In the genomic region with DNA sequence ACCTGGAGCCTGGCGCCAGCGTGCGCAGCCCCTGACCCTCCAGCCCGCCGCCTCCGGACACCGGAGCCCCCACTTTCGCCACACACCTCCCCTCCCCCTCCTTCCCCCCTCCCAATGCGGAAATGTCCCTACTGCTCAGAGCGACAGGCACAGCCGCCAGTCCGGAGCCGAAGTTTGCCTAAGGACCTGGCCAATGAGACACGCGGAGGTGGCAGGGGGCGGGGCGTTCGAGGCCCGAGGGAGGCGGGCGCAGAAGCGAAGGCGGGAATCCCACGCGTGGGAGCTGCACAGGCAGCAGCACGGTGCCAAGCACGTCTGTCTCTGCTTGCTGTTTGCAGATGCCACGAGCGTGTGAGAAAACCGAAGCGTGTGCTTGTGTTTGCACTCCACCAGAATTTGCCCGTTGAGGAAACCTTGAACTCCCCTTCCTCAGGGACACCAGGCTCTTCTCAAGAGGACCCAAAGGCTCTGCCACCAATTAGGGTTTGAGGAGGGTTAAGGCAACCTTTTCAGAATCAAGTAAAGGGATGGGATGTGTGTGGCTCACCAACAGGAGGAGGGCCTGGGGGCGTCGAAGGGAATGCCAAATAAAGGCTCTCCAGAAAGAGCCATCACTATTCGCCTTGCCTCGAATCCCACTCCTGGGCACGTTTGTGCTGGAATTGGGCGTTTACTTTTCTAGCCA, we compare ENCODE assay signal across 8 mouse cellular contexts. TPM values are rescaled to one million over a fixed set of nuclear protein-coding genes. Genes with fewer than 3 reads are reported as not detected.
DNase-seq lines count a peak whose midpoint lies in the region; ATAC-seq lines count a peak whose summit lies in the region.

A gene (minus strand): TSS at position 80 of the 685 bp plus-strand sequence.

- peak; percentile 92 for ATAC-seq in embryonic facial prominence, embryonic 15.5 days (ENCODE audit: insufficient number of reproducible peaks, low FRiP score, low TSS enrichment, low read depth)
- ATAC-seq in kidney, embryonic 14.5 days (ENCODE audit: low FRiP score, low TSS enrichment) = peak; percentile 96
- peak; percentile 92 for ATAC-seq in limb, embryonic 15.5 days (ENCODE audit: insufficient number of reproducible peaks, low FRiP score, low TSS enrichment, low read depth)

- peak within 1 kb of the TSS; percentile 75 for H3K9ac ChIP-seq in embryonic facial prominence, embryonic 15.5 days
- H3K9ac ChIP-seq in kidney, embryonic 14.5 days (ENCODE audit: low read depth, low read length) = peak within 1 kb of the TSS; percentile 58
- peak within 1 kb of the TSS; percentile 66 for H3K9ac ChIP-seq in limb, embryonic 15.5 days

- no peaks in the 10 kb centered on the region for H3K36me3 ChIP-seq in embryonic facial prominence, embryonic 15.5 days
- no peaks in the 10 kb centered on the region for H3K36me3 ChIP-seq in kidney, embryonic 14.5 days (ENCODE audit: control insufficient read depth, insufficient read depth, low read length)
- H3K36me3 ChIP-seq in limb, embryonic 15.5 days = no peaks in the 10 kb centered on the region
- H3K36me3 ChIP-seq in splenic B cell, adult 2 months (ENCODE audit: control insufficient read depth, insufficient read depth, low read length, poor library complexity, severe bottlenecking) = no peaks in the 10 kb centered on the region

- peak; percentile 97 for DNase-seq in 416B (ENCODE audit: low read depth)
- peak; percentile 99 for DNase-seq in adrenal gland, postnatal 36 days
- peak; percentile 96 to 97 for DNase-seq in heart, adult 9 months (ENCODE audit: low spot score in 2 of 2)
- DNase-seq in monocyte, adult 2 months (ENCODE audit: low read depth in 1 of 2, low spot score in 2 of 2) = peak; percentile 82 to 90
- peak; percentile 96 for DNase-seq in splenic B cell, adult 2 months (ENCODE audit: low read depth, low spot score)

- peak within 1 kb of the TSS; percentile 73 for H3K4me2 ChIP-seq in embryonic facial prominence, embryonic 15.5 days (replicated peaks)
- H3K4me2 ChIP-seq in kidney, embryonic 14.5 days (replicated peaks; ENCODE audit: low read depth, low read length) = peak within 1 kb of the TSS; percentile 58
- H3K4me2 ChIP-seq in limb, embryonic 15.5 days = peak within 1 kb of the TSS; percentile 73

- peaks cover 20% of the 10 kb centered on the region for H3K4me1 ChIP-seq in embryonic facial prominence, embryonic 15.5 days
- H3K4me1 ChIP-seq in kidney, embryonic 14.5 days (ENCODE audit: control insufficient read depth, insufficient read depth, low read length) = no peaks in the 10 kb centered on the region
- H3K4me1 ChIP-seq in limb, embryonic 15.5 days = peaks cover 22% of the 10 kb centered on the region

- H3K27me3 ChIP-seq in embryonic facial prominence, embryonic 15.5 days = no peaks in the 10 kb centered on the region
- H3K27me3 ChIP-seq in kidney, embryonic 14.5 days (ENCODE audit: control insufficient read depth, insufficient read depth, low read length) = no peaks in the 10 kb centered on the region
- no peaks in the 10 kb centered on the region for H3K27me3 ChIP-seq in limb, embryonic 15.5 days
- H3K27me3 ChIP-seq in splenic B cell, adult 2 months (ENCODE audit: control insufficient read depth, insufficient read depth, low read length, poor library complexity, severe bottlenecking) = no peaks in the 10 kb centered on the region

- 5% methylated on average over 38 of the region's 38 CpGs for WGBS in embryonic facial prominence, embryonic 15.5 days
- 6% methylated on average over 38 of the region's 38 CpGs for WGBS in kidney, embryonic 14.5 days
- WGBS in limb, embryonic 15.5 days = 5% methylated on average over 38 of the region's 38 CpGs

- H3K9me3 ChIP-seq in embryonic facial prominence, embryonic 15.5 days (replicated peaks) = no peaks in the 10 kb centered on the region
- H3K9me3 ChIP-seq in kidney, embryonic 14.5 days (ENCODE audit: control insufficient read depth, low read length) = no peaks in the 10 kb centered on the region
- H3K9me3 ChIP-seq in limb, embryonic 15.5 days = no peaks in the 10 kb centered on the region

- peak within 1 kb of the TSS; percentile 79 for H3K4me3 ChIP-seq in embryonic facial prominence, embryonic 15.5 days (replicated peaks)
- peak within 1 kb of the TSS; percentile 49 for H3K4me3 ChIP-seq in kidney, embryonic 14.5 days (ENCODE audit: low read length)
- H3K4me3 ChIP-seq in limb, embryonic 15.5 days = peak within 1 kb of the TSS; percentile 76

- peak within 1 kb of the TSS; percentile 96 for H3K27ac ChIP-seq in embryonic facial prominence, embryonic 15.5 days (replicated peaks)
- peak within 1 kb of the TSS; percentile 92 for H3K27ac ChIP-seq in kidney, embryonic 14.5 days (ENCODE audit: low read depth, low read length)
- peak within 1 kb of the TSS; percentile 97 for H3K27ac ChIP-seq in limb, embryonic 15.5 days

RNA-seq across cellular contexts. Expression of the gene that starts here (rescaled TPM):
- total RNA-seq in adrenal gland, postnatal 36 days (2021) = 10 to 100 TPM; 79.9 to 97.4 TPM
- polyA plus RNA-seq in embryonic facial prominence, embryonic 15.5 days (2015; fragmentation: Nextera tagmentation; extraction: Ambion mirVana) = 92.5 and 92.7 TPM in 2 replicates
- 68.9 and 71.1 TPM in 2 replicates for polyA plus RNA-seq in kidney, embryonic 14.5 days (2014; fragmentation: Nextera tagmentation; extraction: Ambion mirVana)
- polyA plus RNA-seq in limb, embryonic 15.5 days (2015; fragmentation: Nextera tagmentation; extraction: Ambion mirVana) = 101 and 121 TPM in 2 replicates

Comparison
In these comparisons a context has a peak if more than half of its experiments do, and no peak if none do; other contexts are left out.
1. Peak in every context shown above with its lines: DNase-seq, ATAC-seq, H3K4me3 ChIP-seq and H3K27ac ChIP-seq.